Mouse (Mus musculus) right cerebral cortex, postnatal 4 days (tissue): ENCODE data around the gene BC048562.

Experiments
- DNase-seq: peaks from one replicate; pipeline ENCODE4 v3.0.0-alpha.2; 2022

BC048562 gene

DNA sequence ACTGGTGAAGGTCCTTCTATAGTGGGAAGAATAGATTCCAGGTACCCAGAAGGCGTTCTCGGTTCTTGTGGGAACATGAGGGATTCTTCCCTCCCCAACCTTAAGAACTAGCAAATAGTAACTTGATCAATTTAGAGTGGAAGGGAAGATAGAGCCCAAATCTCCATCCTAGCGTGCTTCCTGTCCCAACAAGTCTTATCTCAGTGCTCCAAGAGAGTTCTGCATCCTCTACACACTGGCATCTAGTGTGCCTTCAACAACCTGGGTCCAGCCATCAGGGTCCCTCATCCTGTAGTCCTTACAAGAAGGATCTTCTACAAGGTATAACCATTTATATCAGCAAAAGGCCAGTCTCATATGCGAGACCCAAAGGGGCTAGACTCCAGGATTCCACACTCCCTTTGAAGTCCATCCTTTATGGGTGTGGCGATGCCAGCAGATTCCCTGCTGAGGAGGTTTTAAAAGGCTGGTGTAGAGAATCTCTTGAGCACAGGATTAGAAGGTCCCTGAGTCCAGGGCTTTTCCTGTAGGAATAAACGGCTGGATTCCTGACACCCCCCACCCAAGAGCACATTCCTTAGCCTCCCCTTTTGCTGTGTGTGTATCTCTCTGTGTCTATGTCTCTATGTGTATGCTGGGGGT lies 15.4 kb downstream of the BC048562 start:
- DNase-seq = no peak

DNA sequence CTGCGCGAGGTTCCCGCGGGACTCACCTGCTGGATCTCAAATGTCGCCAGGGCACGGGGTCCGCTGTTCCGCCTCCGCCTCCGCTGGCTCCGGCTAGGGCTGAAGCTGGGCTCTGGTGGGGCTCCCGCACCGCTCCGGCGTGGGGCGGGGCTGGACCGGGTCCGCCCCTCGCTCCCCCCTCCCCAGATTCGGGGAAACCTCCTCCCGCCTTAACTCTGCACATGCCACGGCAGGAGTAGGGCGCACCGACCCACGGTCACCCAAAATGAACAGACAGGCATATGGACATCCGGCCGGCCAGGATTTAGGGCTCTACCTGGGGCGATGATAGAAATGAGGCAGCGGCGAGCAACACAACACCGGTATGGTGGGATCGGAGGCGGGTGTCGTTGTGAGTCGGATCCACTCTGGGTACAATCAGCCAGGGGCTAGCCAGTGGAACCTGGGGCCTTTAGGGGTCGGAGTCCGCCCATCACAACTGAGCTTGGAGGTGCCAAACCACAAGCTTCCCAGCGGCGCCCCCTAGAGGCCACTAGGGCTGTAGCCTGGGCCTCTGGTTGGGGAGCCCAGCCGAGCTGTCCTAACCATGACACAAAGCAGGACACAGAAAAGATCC lies 16.1 kb downstream of the BC048562 start:
- peak; percentile 97 for DNase-seq

DNA sequence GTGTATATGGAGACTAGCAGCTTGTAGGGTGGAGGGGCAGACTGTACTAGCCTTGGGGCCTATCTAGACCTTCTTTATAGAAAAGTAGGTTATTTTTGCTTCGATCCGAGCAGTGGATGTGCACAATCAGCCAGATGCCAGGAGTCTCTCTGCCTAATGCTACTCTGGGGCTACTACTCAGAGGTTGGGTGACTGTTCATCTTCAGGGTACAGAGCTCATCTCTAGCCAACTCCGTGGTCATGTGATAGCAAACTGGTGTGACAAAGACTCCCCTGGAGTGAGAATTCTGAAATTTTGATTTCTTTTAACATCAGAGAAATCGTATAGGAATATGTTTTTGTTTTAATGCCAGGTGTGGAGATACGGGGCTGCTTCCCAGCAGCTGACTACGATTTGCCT lies 16.6 kb downstream of the BC048562 start:
- no peak for DNase-seq

DNA sequence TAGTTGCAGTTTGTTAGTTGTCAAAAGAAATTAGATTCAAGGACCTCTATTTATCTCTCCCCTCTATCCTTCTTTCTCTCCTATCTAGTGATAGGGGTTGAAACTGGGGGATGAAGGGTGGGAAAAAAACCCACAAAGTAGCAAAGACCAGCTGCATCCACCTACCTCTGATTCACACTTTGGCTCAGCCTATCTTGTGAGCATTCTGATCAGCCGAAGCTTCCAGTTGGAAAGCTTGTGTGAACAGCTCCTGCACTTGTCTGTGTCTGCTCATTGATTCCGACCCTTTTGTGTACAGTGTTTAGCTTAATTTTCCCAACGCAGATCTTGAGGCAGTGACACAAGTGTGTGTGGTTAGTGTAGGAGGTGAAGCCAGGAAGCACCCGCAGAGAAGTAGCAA lies 17.2 kb downstream of the BC048562 start:
- no peak for DNase-seq

DNA sequence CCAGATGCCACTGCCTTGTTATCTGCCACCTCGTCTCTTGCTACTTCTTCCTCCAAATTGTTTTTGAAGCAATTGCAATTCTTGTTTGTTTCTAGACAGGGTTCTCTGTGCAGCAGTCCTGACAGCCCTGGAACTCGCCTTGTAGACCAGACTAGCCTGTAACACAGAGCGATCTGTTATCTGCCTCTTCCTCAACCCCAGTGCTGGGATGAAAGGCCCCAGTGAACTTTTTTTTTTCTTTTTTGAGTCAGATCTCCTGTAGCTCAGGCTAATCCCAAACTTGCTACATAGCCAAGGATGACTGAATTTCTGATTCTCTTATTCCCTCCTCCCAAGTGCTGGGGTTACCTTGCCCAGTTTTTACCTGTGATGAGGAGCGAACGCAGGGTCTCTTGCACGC lies 18.1 kb downstream of the BC048562 start:
- no peak for DNase-seq

DNA sequence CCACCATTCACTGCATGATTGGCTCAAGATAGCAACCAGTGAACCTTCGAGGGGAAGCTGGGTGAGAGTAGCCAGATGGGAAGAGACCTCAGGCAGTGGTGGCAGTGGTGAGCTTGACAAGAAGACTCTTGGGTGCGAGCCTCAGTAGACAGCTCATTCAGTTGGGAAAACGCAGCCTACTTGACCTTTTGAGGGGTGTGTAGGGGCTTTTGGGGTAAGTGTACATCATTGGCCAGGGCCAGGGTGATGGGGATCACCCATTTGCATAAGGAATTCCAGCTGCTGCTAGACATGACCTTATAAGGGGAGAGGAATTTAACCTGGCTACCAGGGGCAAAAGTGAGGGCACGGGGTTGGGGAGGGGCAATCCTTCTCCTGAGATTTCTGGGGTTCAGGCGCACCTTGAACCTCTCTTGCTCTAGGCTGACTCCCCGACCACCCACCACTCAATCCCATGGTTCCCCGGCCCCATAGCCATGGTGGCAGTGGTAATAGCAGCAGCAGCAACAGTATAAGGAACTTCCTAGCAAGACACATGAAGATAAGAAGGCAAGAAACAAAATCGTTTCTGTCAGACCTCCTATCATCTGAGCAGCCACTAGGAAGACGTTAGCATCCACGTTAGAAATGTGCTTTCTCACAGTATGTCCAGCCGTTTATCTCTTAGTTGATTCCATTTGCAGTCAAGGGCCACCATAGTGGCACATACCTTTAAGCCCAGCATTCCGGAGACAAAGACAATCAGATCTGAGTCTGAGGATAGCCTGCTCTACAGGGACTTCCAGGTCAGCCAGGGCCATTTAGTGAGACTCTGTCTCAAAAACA lies 19.7 kb downstream of the BC048562 start:
- no peak for DNase-seq

DNA sequence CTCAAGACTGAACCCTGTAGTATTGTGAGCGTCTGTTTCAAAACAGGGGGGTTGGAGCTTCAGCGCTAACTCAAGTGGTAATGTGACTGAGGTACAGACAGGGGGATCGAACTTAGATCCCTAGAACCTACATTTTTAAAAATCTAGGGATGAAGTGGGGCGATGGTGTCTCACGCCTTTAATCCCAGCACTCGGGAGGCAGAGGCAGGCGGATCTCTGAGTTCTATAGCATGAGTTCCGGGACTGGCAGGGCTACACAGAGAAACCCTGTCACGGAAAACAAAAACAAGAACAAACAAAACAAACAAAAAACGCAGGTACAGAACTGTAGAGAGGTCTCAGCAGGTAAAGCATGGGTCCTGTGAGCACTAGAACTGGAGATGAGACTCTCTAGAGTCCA lies 20.7 kb downstream of the BC048562 start:
- DNase-seq = no peak

DNA sequence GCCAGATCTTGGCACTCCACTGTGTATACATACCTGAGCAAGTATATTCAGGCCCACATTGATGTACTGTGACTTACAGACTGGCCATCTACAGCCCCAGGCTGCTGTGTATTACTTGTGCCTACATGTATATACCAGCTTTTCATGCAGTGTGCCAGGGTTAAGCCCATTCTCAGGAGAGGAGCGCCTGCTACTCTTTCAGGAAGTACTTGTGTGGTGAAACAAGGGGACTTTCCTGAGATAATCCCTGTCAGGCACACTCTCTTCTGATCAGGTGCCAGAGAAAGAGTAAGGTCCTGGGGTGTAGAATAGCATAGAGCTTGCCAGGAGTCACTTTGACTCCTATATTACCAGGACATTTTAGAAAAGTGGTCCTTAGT lies 23.6 kb downstream of the BC048562 start:
- DNase-seq = no peak

DNA sequence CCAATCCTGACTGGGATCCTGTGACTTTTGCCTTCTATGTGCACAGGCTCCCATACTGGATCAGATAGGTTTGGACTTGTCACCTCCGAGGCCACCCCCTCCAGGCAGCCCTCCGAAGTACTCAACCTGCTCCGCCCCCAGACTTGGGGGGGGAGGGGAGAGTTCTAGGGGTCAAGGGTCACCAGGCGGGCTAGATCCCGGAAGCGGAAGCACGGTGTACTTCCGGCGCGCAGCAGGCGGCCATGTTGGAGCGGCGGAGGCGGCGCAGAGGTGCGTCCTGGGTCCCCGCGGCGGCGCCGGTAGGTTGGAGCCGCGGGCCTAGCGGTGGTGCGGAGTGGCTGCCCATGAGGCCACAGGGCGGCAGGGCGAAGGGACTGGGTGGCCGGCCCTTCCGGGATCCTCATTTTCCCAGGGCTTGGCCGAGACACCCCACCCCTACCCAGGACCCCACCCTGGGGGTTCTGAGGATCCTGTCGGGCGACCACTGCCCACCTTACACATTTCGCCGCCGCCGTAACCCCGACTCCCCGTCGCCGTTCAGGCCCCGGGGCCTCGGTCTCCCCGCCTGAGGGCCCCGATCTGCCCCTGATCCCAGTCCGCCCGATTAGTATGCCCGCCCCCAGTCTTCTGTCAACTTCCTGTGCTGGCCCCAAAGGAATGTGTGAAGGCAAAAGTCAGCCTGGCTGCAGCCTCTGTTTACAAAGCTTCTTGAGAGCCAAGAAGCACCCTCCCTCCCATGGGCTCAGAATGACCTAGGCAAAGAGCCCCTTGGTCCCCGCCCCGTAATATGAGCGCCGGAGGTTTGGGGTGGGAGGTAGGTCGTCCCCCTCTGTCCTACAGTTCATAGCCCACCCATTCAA lies 24.3 kb downstream of the BC048562 start, which contains the start of gene Ccdc71:
Gene Ccdc71 (plus strand): TSS at position 209 of the 860 bp plus-strand sequence.
- DNase-seq = peak; percentile 87

DNA sequence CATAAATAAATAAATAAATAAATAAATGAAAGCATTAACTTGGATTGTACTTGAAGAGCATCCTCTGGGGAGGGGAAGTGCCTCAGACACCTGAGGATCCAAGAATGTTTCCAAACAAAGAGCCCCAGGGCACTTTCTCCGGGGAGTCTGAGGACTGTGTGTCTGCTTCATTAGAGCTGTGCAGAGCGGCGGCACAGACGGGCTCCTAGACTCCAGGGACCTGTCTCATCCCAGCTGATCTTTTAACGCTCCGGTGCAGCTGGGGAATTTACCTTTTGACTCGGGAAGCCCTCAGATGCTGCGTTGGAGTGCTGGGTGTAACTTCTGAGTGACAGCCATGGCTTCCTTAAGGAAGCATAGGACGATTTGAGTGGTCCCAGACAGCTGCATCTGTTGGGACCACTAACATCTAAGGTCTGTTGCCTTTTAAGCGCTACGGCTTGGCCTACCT lies 24.9 kb downstream of the BC048562 start, which contains the start of gene Klhdc8b:
Gene Klhdc8b (minus strand): TSS at position 401 of the 451 bp plus-strand sequence.
- no peak for DNase-seq

DNA sequence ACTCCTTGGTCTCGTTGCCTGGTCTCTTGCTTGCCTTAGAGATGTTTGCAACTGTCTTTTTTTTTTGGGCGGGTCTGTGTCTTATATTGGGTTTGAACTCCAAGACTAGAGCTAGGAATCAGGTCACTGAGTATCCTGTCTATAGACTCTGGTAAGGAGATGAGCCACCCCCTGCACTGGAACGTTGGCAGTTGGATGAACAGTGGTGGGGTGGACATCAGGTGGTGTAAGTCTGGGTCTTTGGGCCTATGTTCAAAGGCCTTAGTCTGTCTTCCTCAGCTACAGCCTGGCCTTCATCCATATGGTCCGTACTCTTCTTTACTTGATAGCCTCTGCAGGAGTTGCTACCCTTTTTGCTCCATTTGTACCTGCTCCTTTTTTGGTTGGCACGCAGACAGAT lies 25.4 kb downstream of the BC048562 start:
- DNase-seq = no peak

DNA sequence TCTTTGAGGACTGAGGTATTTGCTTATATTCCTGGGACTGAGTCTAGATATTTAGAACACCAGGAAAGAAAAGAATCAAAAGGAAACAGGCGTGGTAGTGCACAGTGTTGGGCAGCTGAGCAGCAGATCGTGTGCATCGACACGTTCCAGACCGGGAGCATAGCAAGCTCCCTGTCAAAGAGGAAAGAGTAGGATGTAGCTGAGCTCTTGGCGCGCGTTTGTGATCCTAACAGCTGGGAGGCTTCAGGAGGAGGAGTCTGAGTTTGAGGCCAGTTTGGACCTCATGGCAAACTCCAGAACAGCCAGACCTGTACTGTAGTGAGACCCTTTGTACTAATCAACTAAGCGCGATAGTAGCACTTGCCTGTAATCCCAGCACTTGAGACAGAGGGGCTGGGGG lies 25.9 kb downstream of the BC048562 start:
- DNase-seq = no peak

DNA sequence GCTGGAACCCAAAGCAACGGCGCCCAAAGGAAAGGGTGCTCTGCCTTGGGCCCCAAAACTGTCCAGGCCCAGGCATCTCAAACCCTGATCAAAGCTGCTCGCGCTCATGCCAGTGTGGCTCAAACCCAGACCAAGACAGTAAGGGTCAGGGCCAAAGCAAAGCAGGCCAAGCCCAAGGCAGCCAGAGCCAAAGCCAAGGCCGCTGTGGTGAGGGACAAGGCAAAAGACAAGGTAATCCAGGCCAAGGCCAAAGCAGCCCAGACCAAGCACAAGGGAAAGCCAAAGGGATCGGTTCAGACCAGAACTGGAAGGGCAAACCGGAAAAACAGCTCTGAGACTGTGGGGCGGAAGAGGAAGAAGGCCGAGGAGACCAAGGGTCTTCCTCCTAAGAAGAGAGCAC lies 27.4 kb downstream of the BC048562 start:
- DNase-seq = no peak

DNA sequence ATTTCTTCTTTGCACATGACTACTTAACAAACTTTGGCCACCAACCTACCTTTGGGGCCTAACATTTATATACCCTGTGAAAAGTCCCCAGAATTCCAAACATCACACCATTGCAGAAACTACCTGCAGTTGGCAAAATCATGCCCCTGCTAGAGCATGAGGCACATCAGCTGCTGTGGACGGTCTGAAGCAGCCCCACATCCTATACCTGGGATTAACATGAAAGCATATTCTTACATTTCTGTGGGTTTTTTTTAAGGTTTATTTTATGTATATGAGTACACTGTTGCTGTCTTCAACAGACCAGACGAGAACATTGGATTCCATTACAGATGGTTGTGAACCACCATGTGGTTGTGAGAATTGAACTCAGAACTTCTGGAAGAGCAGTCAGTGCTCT lies 29.9 kb downstream of the BC048562 start:
- no peak for DNase-seq

DNA sequence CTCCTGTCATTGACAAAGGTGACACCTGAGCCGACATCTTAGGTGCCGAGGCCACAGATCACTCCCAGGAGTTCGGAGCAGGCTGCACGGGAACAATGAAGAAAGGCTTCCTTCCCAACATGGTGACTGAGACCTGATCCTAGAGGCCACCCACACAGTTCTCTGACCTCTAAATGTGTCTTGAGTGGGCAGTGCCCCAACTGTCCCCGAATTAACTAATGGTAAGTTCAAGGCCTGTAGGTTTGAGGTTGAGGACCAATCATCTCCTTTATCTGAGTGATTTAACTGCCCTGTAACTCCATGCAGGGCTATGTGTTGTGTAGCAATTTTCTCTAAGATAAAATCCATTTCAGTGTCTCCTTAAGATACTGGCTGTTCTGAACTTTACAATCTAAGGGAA lies 33.1 kb downstream of the BC048562 start:
- DNase-seq = no peak

DNA sequence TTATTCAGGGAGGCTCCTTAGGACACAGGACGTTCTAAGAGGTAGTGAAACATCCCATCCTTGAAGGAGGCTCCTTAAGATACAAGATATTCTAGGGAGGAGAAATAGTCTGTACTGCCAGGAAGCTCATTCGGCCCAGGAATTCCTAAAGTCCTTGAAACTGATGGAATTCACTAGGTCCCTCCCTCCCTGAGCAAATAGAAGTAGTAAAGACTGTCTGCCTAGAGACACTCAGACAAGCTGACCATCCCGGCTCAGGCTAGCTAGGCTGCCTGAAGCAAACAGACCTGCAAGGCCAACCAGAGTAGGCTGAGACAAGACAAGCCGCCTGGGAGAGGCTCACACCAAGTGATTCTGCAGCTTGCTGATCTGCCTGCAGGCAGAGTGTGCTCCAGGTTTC lies 33.6 kb downstream of the BC048562 start:
- no peak for DNase-seq

DNA sequence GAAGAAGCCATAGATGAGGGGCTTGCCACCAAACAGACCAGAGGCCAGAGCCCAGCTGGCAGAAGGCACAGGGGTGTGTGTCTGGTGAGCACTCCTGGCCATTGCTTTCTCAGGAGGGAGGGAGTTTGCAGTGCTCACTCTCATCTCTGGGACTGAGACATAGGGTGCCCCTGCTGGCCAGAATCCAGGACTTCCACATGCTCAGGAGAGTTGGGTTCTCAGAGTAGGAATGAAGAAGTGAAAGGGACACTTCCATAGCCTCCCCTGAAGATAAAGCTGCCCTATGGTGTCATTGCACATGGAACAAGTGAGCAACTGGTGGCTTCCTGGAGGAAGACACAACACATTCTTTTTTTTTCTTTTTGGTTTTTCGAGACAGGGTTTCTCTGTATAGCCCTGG lies 38.2 kb downstream of the BC048562 start:
- no peak for DNase-seq

DNA sequence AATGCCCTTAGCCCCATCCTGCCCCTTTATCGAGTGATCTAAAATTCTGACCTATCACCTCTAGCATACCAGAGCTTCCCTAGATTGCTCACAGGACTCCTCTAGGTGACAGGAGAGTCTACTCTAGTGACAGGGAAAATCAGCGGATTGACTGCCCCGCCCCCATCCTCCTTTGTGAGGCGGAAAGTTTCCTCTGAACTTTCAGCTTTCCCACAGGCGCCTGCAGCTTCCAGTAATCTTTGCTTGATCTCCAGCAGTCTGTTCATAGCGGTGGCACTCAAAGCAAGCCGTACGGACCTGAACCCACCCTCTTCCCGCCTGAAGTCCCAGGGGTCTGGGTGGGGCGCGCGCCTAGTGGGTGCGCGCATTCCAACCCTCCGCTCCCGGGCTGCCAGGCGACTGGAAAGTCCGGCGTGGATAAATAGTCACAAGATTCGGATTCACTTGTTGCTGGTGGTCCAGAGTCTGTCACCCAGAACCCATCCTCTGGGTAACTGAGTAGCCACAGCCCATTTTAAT lies 42.4 kb downstream of the BC048562 start:
- DNase-seq = peak; percentile 59

DNA sequence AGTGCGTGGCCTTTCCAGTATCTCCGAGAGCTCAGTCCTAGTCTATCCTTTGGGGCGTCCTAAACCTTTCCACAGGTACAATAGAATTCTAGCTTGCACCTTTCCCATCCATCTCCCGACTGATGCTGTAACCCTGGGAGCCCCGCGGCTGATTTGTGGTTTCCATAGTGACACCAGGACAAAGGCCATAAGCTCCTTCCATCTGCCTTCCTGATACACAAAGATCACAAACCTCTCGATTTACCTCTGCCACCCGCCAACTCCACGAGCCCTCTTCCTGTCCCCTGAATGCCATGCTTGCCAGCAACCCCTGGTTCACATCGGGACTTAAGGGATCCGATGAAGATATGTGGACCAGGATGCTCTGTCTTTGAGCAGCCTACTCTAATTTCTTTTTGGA lies 43.0 kb downstream of the BC048562 start:
- DNase-seq = no peak

DNA sequence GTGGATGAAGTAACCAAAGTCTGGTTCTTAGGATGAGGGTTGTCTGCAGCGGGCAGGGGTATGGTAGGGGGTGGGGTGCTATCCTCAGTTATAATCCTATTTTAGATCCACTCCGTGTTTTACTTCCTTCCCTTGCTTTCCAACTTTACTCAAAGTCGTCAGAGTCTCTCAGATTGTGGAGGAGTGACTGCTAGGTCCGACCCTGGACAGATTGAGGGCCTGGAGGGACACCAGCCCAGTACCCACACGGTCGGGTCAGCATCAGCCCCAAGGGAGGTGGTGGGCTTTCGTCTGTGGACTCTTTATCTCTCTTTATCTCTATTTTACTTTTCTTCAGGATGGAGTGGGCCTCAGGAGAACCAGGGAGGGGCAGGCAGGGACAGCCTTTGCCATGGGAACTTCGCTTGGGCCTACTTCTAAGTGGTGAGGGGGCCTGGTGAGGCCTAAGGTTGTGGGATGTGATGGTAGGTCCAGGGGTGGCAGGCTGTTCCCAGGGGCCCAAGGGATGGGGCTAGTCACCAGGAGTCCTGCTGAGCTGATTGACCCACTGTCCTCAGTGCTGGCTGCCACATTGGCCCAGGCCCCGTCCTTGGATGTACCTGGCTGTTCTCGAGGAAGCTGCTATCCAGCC lies 43.6 kb downstream of the BC048562 start, which contains the start of gene Lamb2:
Gene Lamb2 (plus strand): TSS at position 16 of the 631 bp plus-strand sequence.
- no peak for DNase-seq

DNA sequence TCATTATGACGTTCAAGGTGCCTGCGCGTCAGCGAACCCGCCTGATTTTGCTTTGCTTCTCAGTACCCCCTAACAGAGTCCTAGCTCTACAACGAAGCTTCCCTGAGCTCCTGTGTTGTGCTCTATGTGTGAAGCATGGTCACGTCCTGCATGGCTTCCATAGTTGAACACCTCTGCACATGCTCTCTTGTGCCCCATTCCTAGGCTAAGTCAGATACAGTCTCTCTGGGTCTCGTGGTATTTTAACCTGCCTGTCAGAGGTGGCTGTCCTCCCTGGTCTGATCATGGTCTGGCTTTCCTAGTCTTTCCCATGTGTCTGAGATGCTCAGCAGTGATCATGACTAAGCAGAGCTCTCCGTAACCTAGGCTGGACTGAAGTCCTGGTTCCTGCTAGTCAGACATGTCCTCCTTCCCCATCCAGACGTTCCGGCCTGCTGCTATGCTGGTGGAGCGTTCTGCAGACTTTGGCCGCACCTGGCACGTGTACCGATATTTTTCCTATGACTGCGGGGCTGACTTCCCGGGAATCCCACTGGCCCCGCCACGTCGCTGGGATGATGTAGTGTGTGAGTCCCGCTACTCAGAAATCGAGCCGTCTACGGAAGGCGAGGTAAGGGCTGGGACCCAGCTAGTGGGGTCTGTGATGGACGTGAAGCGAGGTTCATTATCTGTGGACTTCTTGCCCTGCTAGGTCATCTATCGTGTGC lies 44.7 kb downstream of the BC048562 start:
- DNase-seq = no peak
